Mouse (Mus musculus) kidney, postnatal 0 days (tissue): ENCODE measurements around the gene Gramd1b. TPM values are rescaled to one million over a fixed set of nuclear protein-coding genes. Genes with fewer than 3 reads are reported as not detected.
A peak's percentile ranks its signal among the peaks of the same experiment; 100 is the strongest.

Experiments
- ATAC-seq: fragments of 200-750 bp; cut with Nextera tagmentation; replicated peaks from 2 replicates; pipeline ENCODE4 v1.8.0; 2017; ENCODE audit warnings: low read depth, moderate number of reproducible peaks, moderate TSS enrichment, moderate library complexity; ENCODE audit not compliant: low FRiP score
- DNase-seq: peaks from one replicate; pipeline ENCODE4 v3.0.0-alpha.2; 2016; ENCODE audit warnings: low spot score
- H3K27ac ChIP-seq: fragments of 300-500 bp; sonication (generic); 2 replicates; pipeline ENCODE4 v1.5.1; 2014; ENCODE audit warnings: mild to moderate bottlenecking
- H3K27me3 ChIP-seq: fragments of 300-500 bp; sonication (generic); 2 replicates; pipeline ENCODE4 v1.6.1; 2014; ENCODE audit warnings: low read length, mixed read lengths; ENCODE audit not compliant: insufficient read depth
- H3K36me3 ChIP-seq: fragments of 300-500 bp; sonication (generic); 2 replicates; pipeline ENCODE4 v1.6.1; 2014; ENCODE audit warnings: low read length, mixed read lengths; ENCODE audit not compliant: insufficient read depth
- H3K4me1 ChIP-seq: fragments of 300-500 bp; sonication (generic); replicated peaks from 2 replicates; pipeline ENCODE4 v1.6.1; 2014; ENCODE audit warnings: antibody characterized with exemption, low read length, mixed read lengths; ENCODE audit not compliant: insufficient read depth
- H3K4me2 ChIP-seq: fragments of 300-500 bp; sonication (generic); 2 replicates; pipeline ENCODE4 v1.6.1; 2014; ENCODE audit warnings: mild to moderate bottlenecking, low read length, moderate library complexity, mixed read lengths
- H3K4me3 ChIP-seq: fragments of 300-500 bp; sonication (generic); replicated peaks from 2 replicates; pipeline ENCODE4 v1.5.1; 2014; ENCODE audit warnings: low read depth, low read length
- H3K9ac ChIP-seq: fragments of 300-500 bp; sonication (generic); 2 replicates; pipeline ENCODE4 v1.6.1; 2014; ENCODE audit warnings: low read depth, low read length
- H3K9me3 ChIP-seq: fragments of 300-500 bp; sonication (generic); replicated peaks from 2 replicates; pipeline ENCODE4 v1.6.1; 2016; ENCODE audit warnings: low read length, inconsistent platforms, mixed read lengths
- CTCF ChIP-seq: IDR thresholded peaks from 2 replicates; pipeline ENCODE4 v1.5.1; 2016; ENCODE audit warnings: antibody characterized with exemption, low read depth, mild to moderate bottlenecking, moderate library complexity
- WGBS: fragments of 180-500 bp; shearing (Covaris S2); extraction: QIAGEN DNeasy Blood & Tissue Kit; methylation state at CpG from one replicate; pipeline ENCODE4 v1.1.7; 2014; 5-methylcytosine and 5-hydroxymethylcytosine counted together
- polyA plus RNA-seq: library from polyadenylated mRNA; unstranded; fragments of >200 nt; fragmentation: Nextera tagmentation; extraction: Ambion mirVana; gene quantifications from 2 replicates; pipeline ENCODE4 v1.2.1, GENCODE M21; 2015

The Gramd1b gene
- polyA plus RNA-seq, 1 experiment from 2014 or later = 9.0 TPM

- Histone ChIP-seq H3K27ac (no peak overlapping the region), H3K4me3 (no peak overlapping the region), H3K36me3 (no peaks in the 10 kb centered on the region), H3K4me2 (no peak overlapping the region), H3K4me1 (no peaks in the 10 kb centered on the region), H3K9ac (no peak overlapping the region), H3K9me3 (no peaks in the 10 kb centered on the region), H3K27me3 (no peaks in the 10 kb centered on the region)
- WGBS = 82% methylated on average over 9 of the region's 9 CpGs
- no peak for TF ChIP-seq CTCF
- no peak for DNase-seq
- ATAC-seq = no peak
Measured at GRCm38 (mm10) chr9:40478146-40478900, 52.9 kb downstream of the Gramd1b start.

- no peaks in the 10 kb centered on the region for H3K36me3 ChIP-seq
- H3K4me1 ChIP-seq = no peaks in the 10 kb centered on the region
- no peak overlapping the region for H3K4me2 ChIP-seq
- DNase-seq (no peak), ATAC-seq (no peak)
- no peaks in the 10 kb centered on the region for H3K9me3 ChIP-seq
- H3K27me3 ChIP-seq = no peaks in the 10 kb centered on the region
- WGBS = 92% methylated on average over 2 of the region's 2 CpGs
- H3K4me3 ChIP-seq = no peak overlapping the region
- TF ChIP-seq CTCF = no peak
- no peak overlapping the region for H3K27ac ChIP-seq
- H3K9ac ChIP-seq = no peak overlapping the region
Measured at GRCm38 (mm10) chr9:40477611-40478010, 53.6 kb downstream of the Gramd1b start.

GRCm38 (mm10) chr9:40476098-40476497 lies 55.1 kb downstream of the Gramd1b start:
- Histone ChIP-seq H3K27me3 (no peaks in the 10 kb centered on the region), H3K9me3 (no peaks in the 10 kb centered on the region), H3K27ac (no peak overlapping the region), H3K4me1 (no peaks in the 10 kb centered on the region), H3K36me3 (no peaks in the 10 kb centered on the region), H3K9ac (no peak overlapping the region), H3K4me2 (no peak overlapping the region), H3K4me3 (no peak overlapping the region)
- no peak for TF ChIP-seq CTCF
- 89% methylated on average over 11 of the region's 11 CpGs for WGBS
- ATAC-seq (no peak), DNase-seq (no peak)

GRCm38 (mm10) chr9:40472961-40473510 lies 58.1 kb downstream of the Gramd1b start:
- H3K4me3 ChIP-seq = no peak overlapping the region
- H3K4me2 ChIP-seq = no peak overlapping the region
- no peaks in the 10 kb centered on the region for H3K4me1 ChIP-seq
- WGBS = 88% methylated on average over 9 of the region's 9 CpGs
- TF ChIP-seq CTCF = no peak
- H3K27ac ChIP-seq = no peak overlapping the region
- ATAC-seq = no peak
- no peaks in the 10 kb centered on the region for H3K27me3 ChIP-seq
- no peak overlapping the region for H3K9ac ChIP-seq
- DNase-seq = no peak
- no peaks in the 10 kb centered on the region for H3K36me3 ChIP-seq
- no peaks in the 10 kb centered on the region for H3K9me3 ChIP-seq

GRCm38 (mm10) chr9:40469403-40470137 lies 61.6 kb downstream of the Gramd1b start:
- ATAC-seq (no peak), DNase-seq (no peak)
- no peak for TF ChIP-seq CTCF
- H3K9me3 ChIP-seq = no peaks in the 10 kb centered on the region
- H3K27me3 ChIP-seq = no peaks in the 10 kb centered on the region
- H3K4me3 ChIP-seq = no peak overlapping the region
- H3K27ac ChIP-seq = no peak overlapping the region
- H3K4me2 ChIP-seq = no peak overlapping the region
- no peaks in the 10 kb centered on the region for H3K36me3 ChIP-seq
- H3K9ac ChIP-seq = no peak overlapping the region
- 43% methylated on average over 15 of the region's 15 CpGs for WGBS
- H3K4me1 ChIP-seq = no peaks in the 10 kb centered on the region

- Histone ChIP-seq H3K27ac (peak overlapping the region; percentile 70), H3K9ac (no peak overlapping the region), H3K4me1 (no peaks in the 10 kb centered on the region), H3K36me3 (no peaks in the 10 kb centered on the region), H3K4me3 (no peak overlapping the region), H3K4me2 (no peak overlapping the region), H3K27me3 (no peaks in the 10 kb centered on the region), H3K9me3 (no peaks in the 10 kb centered on the region)
- TF ChIP-seq CTCF = no peak
- peak; percentile 46 for DNase-seq
- peak; percentile 74; the same call in 1 of the 2 replicates for ATAC-seq
- 24% methylated on average over 7 of the region's 7 CpGs for WGBS
Measured at GRCm38 (mm10) chr9:40466782-40467181, 64.4 kb downstream of the Gramd1b start.
